Mouse (Mus musculus): ENCODE measurements around the gene Fam57a.

DNA sequence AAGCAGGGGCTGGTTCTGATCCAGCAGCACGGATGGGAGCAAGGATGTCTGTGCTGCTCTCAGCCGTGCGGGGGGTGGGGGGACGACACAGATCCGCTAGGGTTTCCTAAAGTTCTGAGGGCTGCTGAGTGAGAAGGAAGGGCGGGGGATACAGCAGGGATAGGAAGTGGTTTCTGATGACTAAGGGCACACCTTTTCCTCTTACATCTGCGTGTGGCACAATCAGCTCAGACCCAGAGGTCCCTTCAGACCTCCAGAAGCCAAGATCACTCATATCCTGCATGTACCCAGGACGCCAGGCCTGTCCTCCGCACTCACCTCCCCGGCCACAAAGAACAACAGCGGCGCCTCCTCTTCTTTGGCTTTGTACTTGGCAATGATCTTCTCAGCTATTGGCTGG is 81.8 kb downstream of the Fam57a start:
- TF ChIP-seq POLR2A (IDR thresholded peaks at IDR 0.05; ENCODE audit: insufficient read depth, low read depth, low read length): no peak
- no peak for TF ChIP-seq CTCF (IDR thresholded peaks at IDR 0.05)
